Mouse (Mus musculus) thymus, postnatal 4 days (tissue): ENCODE data around the gene Dlat.

Experiments used
- DNase-seq: peaks from one replicate; pipeline ENCODE4 v3.0.0; 2021

Gene Dlat

DNA sequence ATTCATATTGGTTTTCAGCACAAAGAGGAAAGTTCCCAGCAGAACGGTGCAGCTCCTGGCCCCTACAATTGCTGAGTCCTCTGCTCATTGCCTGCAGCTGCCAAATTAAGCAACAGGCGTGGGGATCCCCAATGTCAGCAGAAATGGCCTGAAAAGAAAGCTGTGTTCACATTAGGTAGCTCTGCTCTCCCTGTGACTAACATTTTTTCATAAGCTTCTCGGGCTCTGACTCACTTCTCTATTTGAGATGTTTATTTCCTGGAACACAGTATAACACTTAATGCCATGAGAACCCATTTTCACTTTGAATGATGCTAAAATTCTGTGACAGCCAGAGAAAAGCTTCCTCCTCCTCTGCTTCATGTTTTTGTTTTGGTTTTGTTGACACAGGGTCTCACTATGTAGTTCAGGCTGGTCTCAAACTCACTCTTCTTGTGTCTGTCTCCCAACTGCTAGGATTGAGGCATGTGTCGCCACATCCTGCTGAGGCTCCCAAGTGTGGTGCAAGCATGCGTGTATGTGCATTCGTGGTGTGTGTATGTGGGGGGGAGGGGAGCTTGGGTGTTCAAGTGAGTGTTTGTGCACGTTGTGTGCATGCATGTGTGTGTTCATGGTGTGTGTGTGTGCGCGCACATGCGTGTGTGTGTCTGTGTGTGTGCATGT is 68.6 kb downstream of the Dlat start:
- peak; percentile 25 for DNase-seq

DNA sequence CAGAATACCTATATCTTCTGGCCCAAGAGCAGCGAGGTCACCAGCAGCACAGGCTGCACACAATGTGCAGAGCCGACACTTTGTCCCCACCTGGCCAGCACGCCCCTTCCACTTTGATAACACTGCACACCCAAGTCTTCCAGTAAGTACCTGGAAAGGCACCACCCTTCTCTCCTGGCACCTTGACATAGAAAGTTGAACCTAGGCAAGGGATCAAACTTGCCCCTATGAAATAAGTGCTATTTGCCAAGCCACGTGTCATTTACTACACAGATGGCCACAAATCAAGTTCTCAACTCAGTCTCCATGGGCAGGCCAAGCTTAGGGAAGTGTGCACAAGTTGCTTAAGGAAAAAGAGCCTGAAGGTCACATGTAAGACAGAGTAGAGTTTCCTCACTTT is 72.6 kb downstream of the Dlat start:
- DNase-seq, result no peak

GRCm38 (mm10) chr9:50585145-50585818 is 74.3 kb downstream of the Dlat start:
- no peak for DNase-seq
